In genomic region chr6:73247452-73247851, GRCm38 (mm10) we compare ENCODE assay signal across 9 mouse cellular contexts. TPM values are rescaled to one million over a fixed set of nuclear protein-coding genes. Genes with fewer than 3 reads are reported as not detected.
DNase-seq lines count a peak whose midpoint lies in the region; ATAC-seq lines count a peak whose summit lies in the region.
"Had no signal": no experiment of that assay in that cellular context is flagged by ENCODE, and none has a peak within 500 bp of the region (broad histone marks: within the 10 kb centered on the region; RNA-seq: fewer than 3 reads in every experiment).

No protein-coding gene starts in this region.

- no peaks in the 10 kb centered on the region for H3K36me3 ChIP-seq in neural tube, embryonic 13.5 days

- no peaks in the 10 kb centered on the region for H3K9me3 ChIP-seq in neural tube, embryonic 13.5 days
- H3K9me3 ChIP-seq: G1E had no signal

- peak overlapping the region; percentile 85 for H3K4me2 ChIP-seq in neural tube, embryonic 13.5 days

- peak; percentile 51 for DNase-seq in adrenal gland, postnatal 14 days
- no peak for DNase-seq in adrenal gland, adult 8-10 months
- DNase-seq in 3T3-L1 (ENCODE audit: low read depth, low spot score) (peak; percentile 79), liver (peak; percentile 32)
- DNase-seq in c-Kit-positive CD71-negative TER-119-negative erythroid progenitor cells, embryonic 14.5 days (ENCODE audit: low read depth), result peak; percentile 53
- peak; percentile 41 for DNase-seq in heart, postnatal 4 days
- DNase-seq in right cerebral cortex, adult 18-20 months, result no peak

- H3K4me1 ChIP-seq in neural tube, embryonic 13.5 days (replicated peaks), result peaks cover 19% of the 10 kb centered on the region

- peak overlapping the region; percentile 94; the same call in 1 of the 2 replicates for H3K9ac ChIP-seq in neural tube, embryonic 13.5 days

- peak overlapping the region; percentile 81 for H3K4me3 ChIP-seq in neural tube, embryonic 13.5 days

- H3K27me3 ChIP-seq in neural tube, embryonic 13.5 days, result no peaks in the 10 kb centered on the region

- 43% methylated on average over 4 of the region's 4 CpGs for WGBS in neural tube, embryonic 13.5 days

- ATAC-seq in neural tube, embryonic 13.5 days (ENCODE audit: low read depth), result no peak

- no peak overlapping the region for H3K27ac ChIP-seq in neural tube, embryonic 13.5 days (replicated peaks)

RNA-seq across cellular contexts. Expression of gene Suclg1, which starts 0.7 kb away (rescaled TPM):
- total RNA-seq in adrenal gland, postnatal 14 days (2021), result 777 and 832 TPM in 2 replicates
- total RNA-seq in adrenal gland, adult 8-10 months (2022), result 100 to 1,000 TPM; 193 to 275 (median 235) TPM
- 100 to 1,000 TPM; 389 to 429 TPM for total RNA-seq in heart, postnatal 4 days (2021)
- polyA plus RNA-seq in neural tube, embryonic 13.5 days (2015; fragmentation: Nextera tagmentation; extraction: Ambion mirVana), result 123 and 132 TPM in 2 replicates

RNA-seq across cellular contexts. Expression of gene Dnah6, which starts 26.0 kb away (rescaled TPM):
- 0.07 and 0.08 TPM in 2 replicates for total RNA-seq in adrenal gland, postnatal 14 days (2021)
- total RNA-seq in adrenal gland, adult 8-10 months (2022), result under 1 TPM in 2 of 4 experiments, not detected in 2; 0.06 to 0.07 TPM
- 1 to 10 TPM in 1 of 2 experiments, under 1 TPM in 1; 0.95 to 1.1 TPM for total RNA-seq in heart, postnatal 4 days (2021)
- 0.08 TPM in 2 replicates for polyA plus RNA-seq in neural tube, embryonic 13.5 days (2015; fragmentation: Nextera tagmentation; extraction: Ambion mirVana)

Comparison
In these comparisons a context has a peak if more than half of its experiments do, and no peak if none do; other contexts are left out.
1. DNase-seq: peak in adrenal gland, postnatal 14 days (single experiment), 3T3-L1 (single experiment), c-Kit-positive CD71-negative TER-119-negative erythroid progenitor cells, embryonic 14.5 days (single experiment), heart, postnatal 4 days (single experiment) and liver (single experiment); none in adrenal gland, adult 8-10 months (single experiment) and right cerebral cortex, adult 18-20 months (single experiment).